Mouse (Mus musculus) erythroid progenitor cell, adult 5-6 weeks (primary cell): Measurements from ENCODE around the gene Sparc. TPM values are rescaled to one million over a fixed set of nuclear protein-coding genes. Genes with fewer than 3 reads are reported as not detected.
"Not testable (repeated sequence)": the region's sequence is repeated elsewhere in the genome, so short reads cannot be mapped to it uniquely, and the experiment has no call there.

ENCODE experiments used
- ATAC-seq: replicated peaks from 2 replicates; pipeline ENCODE4 v1.8.0; 2016; ENCODE audit warnings: moderate number of reproducible peaks, mild to moderate bottlenecking, moderate TSS enrichment, inconsistent platforms; ENCODE audit not compliant: poor library complexity, low FRiP score, severe bottlenecking
- total RNA-seq, 2 experiments: library from RNA; stranded (forward) in 1 of 2; stranded (reverse) in 1 of 2; fragments of 150-400 nt in 1 of 2; fragments of 186-747, 209-891 nt in 1 of 2; gene quantifications; 2 replicates each; pipeline versions ENCODE4 v1.2.3 to v1.2.4; 2015 to 2017; ENCODE audit warnings: low replicate concordance in 2 of 2

Gene Sparc
- total RNA-seq, 2 experiments from 2014 or later, result 3.8 to 9.3 TPM

DNA sequence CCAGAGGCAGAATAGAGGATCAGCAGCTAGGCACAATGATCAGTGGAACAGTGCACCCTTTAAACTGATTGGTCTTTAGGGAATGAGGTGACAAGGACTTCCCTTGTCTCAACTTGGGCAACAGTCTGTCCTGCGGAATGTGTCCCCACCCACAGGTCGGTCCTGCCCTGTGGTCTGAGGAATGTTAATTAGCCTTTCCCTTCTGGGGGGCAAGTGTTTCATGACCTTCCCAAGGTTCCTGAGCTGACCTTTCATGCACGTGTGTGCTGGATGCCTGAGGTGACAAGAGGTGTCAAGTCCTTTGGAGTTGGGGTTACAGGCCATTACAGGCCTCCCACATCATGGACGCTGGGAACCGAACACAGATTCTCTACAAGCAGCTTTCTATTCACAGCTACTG, 16.7 kb upstream of the Sparc start:
- ATAC-seq, result no peak

DNA sequence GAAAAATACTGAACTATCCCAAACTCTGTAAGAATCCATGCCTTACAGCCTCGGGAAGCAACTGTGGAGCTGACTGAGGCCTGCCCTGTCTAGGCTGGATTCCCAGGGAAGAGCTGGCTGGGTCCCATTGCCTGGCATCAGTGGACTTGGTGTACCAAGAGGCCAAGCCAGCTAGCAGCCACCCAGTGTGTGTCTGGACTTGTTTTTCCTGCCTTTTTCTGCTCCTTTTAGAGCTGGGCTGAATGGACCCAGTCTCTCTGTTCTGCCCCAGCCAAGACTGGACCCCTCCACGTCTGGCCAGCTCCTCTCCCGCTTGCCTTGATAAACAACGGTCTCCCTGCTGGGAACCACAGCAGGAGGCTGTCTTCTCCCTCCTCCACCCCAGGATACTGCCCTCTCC, 15.0 kb upstream of the Sparc start:
- ATAC-seq, result no peak

DNA sequence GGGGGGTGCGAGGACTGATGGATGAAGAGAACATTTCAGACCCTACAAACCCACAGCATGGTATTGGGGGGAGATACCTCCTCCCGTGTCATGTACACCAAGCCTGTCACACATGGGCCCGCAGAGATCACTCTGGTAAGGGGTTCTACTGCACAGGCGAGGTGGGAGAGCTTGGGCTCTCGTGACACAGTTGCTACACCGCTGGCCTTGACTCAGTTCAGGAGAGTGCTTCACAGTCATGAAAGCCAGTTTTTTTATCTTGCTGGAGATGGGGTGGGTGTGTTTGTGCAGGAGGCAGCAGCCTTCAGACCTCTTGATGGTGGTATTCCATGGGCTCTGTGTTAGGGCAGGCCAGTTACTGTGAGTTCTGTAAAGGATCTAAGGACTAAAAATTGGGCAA, 13.1 kb upstream of the Sparc start:
- no peak for ATAC-seq

DNA sequence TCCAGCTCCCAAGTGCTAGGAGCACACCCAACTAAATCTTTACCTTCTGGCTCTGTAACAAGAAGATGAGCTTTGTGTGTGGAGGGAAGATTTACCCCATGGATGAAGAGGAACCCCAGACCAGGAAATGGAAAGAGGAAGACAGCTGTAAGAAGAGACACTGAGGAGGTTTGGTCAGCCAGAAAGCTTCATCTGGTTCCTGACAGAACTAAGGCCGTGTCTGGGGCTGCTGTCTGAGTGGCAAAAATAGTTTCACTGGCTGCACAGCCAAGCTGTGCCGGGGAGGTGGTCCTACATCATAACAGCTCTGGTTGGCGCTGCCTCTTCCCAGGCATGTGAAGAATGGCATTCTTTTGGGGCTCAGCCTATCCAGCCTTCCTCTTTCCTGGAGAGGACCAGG, 10.0 kb upstream of the Sparc start:
- ATAC-seq, result no peak

DNA sequence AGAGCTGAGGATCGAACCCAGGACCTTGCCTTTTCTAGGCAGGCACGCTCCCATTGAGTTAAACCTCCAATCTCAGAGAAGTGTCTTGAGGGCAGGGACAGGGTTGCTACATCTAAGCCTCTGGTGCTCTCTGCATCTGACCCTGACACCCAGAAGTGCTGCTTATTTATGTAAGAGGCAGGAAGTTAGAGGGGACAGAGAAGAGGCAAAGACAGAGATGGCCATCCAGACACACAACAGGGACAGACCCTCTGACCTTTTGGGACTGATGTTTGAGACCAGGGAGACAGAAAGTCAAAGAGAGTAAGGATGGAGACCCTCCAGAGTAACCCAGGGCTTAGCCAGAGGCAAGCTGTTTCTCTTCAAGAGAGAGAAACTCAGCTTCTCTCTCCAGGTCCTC, 7.0 kb upstream of the Sparc start:
- ATAC-seq, result no peak

DNA sequence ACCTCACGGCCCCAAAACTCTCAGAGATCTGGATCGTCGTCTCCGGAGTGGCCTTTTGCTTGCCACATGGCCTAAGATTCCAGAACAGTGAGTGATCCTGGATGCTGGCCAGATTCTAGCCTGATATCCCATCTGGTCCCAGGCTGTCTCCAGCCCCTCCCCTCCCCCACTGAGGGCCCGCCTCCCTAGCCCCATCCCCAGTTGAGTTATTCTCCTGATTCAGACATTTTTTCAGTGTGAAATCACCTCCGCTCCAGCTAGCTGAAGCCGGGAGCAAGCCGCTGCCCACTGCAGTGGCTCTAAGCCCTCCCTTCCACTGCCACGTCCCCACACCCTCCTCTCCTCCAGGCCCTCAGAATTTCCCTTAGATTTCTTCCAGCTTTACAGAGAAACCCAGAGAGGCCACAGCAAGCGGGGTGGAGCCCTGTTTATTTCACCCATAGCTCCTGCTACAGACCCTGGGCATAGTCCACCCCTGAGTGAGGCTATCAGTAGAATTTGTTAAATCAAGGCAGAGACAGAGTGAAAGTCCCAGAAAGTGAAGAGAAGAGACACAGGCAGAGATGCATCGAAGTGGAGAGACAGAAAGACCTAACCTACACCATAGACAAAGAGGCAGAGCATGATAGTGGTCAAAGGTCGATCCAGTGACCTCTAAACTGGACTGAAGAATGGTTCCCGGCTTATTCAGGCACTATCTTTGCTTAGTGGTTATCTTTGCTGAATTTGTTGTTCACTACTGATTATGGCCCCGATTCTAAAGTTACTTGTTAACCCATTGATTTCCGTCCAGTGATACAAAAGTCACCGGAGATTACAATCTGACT, 5.4 kb upstream of the Sparc start:
- ATAC-seq, result 0 out of 2 replicates have a peak, but pooled peaks have one; percentile 25

DNA sequence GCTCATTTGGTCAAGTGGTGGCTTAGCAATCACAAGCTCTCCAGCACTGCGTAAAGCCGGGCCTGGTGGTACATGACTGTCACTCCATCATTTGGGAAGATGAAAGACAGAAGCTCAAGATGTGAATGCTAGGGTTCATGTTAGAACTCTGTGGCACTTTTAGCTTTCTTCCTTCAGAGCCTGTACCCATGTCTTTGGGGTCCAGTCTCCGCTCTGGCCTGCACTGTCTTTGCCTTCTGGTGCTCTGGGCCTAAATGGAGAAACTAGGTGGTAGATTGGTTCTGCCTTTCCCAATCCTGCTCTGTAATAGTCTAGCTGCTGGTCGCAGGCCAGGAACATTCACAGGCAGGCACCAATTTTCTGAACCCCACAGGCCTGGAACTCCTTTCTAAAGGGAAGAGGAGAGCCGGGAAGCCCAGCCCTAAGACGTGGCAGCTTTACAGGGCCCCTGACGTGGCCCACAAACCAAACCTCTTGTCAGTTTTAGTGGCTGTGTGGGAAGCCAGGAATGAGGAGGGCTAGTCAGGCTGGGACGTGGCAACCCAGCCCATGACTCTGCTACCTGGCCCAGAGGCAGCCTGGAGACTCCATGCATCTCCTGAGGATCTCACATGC, 1.9 kb upstream of the Sparc start:
- ATAC-seq, result no peak

DNA sequence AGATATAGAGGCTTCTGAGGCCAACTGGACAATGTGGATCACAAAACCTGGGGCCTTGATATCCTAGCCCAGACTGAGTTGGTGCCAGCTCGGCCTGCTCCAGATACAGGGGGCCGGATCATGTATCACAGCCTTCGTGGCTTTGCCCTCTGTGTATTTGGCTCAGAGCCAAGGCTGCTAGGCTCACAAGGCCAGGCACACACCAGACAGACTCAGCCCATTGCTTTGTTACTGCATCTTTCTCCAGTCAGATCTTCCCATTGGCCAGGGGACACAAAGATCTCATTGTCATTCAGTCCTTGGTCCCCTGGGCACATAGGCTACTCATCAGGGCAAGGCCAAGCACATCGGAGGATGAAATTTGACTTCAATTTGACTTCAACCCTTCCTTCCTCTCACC, 773 bp upstream of the Sparc start:
- no peak for ATAC-seq

DNA sequence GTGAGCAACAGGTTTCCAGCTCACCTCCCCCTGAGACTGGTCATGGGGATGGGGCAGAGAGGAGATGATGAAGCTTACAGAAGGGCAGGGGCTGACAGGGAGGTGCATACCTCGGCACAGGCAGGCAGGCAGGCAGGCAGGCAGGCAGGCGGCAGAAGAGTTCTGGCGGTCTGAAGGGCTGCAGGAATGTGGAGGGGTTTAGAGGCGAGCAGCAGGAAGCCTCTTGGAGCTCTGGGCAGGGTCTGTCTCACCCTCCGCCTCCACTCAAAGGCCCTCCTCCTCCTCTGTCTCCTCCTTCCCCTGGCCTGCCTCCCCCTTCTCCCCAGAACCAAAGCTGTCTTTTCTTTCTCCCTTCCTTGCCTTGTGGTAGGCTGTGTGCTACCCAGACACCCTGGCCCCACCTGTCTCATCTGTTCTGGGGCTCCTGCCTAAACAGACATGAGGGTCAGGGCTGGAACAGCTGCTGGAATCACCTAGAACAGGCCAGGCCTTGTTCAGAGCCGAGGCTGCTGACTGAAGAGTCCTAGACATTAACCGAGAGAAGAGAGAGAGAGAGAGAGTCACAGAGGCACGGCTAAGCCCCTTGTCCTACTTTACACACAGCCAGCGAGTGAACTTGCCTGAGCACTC, 3.2 kb downstream of the Sparc start:
- no peak for ATAC-seq

DNA sequence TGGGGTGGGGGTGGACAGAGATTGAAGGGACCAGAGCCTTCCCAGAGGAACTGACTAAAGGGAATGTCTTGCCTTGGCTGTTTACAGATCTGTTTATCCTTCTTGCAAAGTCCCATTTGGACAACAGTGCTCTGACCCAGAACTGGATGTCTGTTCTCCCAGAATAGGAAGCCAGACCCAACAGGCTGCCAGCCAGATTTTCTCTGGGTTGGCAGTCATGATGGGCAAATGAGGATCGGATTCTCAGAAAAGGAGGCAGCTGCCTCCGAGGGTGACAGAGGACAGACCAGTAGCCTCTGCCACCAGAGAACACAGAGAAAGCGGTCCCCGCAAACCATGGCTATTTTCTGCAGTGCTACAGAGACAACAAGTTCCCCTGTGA, 3.7 kb downstream of the Sparc start:
- ATAC-seq, result no peak

DNA sequence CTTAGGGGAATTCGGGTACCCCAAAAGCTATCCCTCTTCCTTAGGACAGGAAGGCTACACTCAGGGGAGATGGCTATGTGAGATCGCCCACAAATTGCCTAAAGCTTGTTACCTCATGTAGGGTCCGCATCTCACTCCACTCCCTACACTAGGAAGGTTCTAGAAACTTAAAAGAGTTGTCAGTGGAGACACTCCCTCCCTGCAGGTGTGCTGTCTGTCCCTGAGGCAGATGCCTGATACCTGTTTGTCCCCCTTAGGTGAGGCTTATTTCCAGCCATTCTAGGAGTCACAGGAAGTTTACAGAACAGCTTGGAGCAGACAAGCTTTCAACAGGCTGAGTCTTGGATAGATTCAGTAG, 4.3 kb downstream of the Sparc start:
- ATAC-seq, result no peak

DNA sequence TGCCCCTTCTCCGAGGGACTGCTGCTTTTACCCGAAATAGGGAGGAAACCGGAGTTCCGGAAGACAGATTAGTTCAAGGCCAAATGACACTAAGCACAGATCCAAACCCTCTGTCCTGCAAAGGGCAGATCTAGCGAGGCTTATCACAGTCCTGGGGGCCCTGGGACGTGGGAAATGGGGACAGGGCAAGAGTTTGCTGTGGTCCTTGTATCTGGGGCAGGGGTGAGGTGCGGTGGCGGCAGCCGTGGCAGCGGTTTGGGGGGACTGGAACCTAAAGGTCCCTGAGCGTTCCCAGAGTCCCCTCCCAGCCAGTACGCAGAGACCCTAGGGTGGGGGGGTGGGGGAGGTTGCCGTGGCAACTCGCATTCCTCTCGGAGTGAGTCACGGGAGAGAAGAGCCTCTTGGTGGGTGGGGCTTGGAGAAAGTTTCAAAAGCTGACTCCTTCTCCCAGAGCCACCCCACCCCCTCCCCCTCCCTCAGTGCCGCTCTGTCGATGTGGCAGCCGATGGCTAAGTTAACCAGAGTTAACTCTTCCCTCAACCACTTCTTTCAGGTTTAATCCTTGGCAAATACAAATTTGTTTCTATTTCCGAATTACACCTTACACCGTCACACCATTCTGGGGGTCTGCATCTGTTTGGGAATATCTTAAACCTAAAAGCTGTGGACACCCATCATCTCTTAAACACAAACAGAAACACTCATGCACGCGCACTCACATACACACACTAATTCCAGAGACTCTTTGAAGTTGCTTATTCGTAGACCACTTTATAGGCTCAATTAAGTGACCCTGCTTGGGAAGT, 4.9 kb downstream of the Sparc start:
- ATAC-seq, result no peak

DNA sequence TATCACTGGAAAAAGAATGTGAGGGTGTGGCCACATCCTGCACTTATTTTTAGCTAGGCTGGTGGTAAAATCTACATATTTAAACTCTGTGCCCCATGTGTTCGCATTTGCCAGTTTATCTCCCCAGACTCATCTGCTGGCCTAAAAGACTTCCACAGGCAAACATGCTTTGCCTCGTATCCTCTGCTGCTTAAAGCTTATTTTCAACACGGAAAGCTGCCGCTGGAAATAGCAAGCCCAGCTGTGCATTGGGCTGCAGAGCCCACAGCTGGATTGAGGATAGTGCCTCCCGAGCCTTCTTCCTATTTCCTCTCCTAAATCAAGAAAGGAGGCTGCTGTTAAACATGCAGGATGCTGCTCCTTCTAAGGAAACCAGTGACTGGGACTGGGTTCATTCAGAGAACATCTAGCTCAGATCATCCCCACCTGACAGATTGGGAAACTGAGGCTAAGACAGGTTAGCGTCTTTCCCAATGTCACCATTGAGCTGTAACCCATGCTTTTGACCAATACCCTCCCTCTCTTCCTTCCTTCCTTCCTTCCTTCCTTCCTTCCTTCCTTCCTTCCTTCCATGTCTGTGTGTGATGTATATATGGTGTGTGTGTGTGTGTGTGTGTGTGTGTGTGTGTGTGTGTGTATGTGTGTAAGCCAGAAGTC, 6.2 kb downstream of the Sparc start:
- no peak for ATAC-seq

DNA sequence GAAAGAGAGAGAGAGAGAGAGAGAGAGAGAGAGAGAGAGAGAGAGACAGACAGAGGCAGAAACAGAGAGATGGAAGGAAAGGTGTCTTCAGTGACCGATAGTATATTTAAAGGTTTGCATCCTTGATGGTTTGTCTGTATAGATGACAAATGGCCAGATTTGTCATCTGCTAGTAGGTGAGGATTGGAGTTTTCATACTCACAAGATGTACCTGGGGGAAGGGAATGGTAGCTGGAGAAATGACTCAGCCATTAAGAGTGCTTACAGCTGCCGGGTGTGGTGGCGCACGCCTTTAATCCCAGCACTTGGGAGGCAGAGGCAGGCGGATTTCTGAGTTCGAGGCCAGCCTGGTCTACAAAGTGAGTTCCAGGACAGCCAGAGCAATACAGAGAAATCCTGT, 7.3 kb downstream of the Sparc start:
- not testable (repeated sequence) for ATAC-seq

DNA sequence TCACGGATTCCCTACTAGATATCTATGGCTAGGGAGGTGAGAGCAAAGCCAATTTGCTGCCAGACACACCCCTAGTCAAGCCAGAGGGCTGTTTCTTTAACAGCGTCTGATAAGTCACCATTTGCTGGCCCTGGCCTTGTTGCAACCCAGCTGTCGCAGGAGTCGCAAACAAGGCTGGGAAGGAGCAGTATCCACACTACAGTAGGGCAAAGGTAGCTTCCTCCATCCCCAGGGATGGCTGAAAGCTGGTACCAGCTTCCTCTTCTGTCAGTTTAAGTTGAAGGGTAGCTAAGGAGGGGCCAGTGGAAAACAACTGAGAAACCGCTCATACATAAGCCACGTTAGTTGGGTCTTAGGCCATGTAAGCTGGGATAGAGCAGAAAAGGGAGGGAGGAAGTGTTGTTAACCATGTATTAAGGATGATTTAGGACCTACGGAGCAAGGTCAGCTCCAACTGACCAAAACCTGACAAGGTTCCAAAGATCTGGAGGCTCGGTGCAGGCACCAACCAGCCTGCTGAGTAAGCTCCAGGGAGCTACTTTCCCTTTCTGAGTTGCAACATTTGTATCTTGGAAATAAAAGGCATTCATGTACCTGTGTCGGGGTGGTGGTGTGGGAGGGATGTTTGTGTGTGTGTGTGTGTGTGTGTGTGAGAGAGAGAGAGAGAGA, 7.8 kb downstream of the Sparc start:
- no peak for ATAC-seq

DNA sequence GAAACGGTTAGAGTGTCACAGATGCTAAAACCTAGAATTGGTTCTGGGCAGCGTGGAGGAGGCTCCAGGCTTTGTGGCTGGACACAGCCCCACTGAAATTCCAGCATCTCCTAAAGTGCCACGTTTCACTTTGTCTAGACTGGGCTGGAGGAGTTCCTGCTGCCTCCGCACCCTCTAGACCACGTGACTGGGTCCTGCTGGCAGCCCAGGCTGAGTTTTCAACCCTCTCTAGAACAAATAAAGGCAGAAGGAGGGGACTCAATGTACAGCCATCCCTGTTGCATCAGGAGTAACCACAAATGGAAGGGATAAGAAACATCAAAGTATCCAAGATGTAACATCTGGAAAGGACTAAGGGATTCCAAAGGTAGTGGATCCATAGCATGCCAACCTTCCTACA, 8.7 kb downstream of the Sparc start:
- ATAC-seq, result no peak

DNA sequence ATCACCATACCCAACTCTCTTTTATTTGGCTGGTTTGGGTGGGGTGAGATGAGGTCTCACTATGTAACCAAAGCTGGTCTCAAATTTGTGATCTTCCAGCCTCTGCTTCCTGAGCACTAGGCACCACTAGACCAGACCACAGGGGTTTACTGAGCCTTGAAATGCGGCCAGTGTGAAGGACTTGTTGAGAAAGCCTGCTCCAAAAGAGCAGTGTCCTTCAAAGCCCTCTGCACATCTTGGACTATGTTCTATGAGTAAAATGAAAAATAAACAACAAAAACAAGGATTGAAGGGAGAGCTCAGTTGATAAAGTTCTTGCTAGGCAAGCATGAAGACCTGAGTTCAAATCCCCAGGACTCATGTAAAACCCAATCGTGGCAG, 9.6 kb downstream of the Sparc start:
- ATAC-seq, result no peak

DNA sequence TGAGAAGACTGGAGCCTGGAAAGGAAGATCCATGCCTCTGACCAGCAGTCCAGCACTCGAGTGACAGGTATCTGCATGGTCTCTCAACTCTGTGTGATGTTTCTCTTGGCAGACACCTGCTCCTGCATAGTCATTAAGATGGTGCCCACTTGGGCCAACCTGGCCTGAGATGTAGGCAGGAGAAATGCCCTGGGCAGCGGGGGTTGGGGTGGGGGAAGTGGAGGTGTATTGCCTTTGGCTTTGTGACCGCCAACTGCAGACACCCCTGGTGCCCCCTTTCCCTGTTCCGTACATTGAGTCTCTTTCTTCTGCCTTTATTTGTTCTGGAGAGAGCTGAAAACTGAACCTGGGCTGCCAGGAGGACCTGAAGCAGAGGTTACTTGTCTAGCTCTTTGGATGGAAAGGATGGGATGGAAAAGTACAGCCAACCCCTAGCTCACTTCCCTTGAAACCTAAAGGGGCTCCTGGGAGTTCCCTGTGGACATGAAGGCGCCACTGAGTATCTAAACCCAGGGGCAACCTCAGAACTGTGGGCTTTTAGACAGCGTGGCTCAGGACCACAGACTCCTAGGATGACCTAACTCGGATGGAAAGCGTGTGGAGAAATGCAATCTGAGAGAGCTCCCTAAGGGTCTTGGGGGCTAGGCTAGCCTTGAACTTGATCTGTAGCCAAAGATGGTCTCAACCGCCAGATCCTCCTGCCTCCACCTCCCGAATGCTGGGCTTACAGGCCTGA, 10.1 kb downstream of the Sparc start:
- ATAC-seq, result no peak

DNA sequence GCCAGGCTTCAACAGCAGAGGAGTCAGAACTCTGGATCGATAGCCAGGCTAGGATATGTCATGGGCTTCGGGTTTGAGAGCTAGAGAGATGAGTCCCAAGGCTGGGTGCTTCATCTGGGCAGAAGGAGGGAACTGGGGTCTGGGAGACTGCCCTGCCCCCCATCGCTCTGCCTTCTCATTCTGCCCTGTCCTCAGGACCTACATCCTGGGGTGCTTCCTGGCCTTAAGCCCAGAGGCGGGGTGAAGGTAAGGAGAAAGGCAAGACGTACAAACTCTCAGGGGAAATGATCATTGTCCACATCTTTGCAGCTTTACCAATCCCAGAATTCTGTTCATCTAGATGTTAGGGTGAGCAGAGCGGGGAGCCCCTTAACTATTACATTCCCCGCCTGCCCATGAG, 10.9 kb downstream of the Sparc start:
- ATAC-seq, result no peak
